Mouse (Mus musculus): ENCODE data around the gene Ankrd11. TPM values are rescaled to one million over a fixed set of nuclear protein-coding genes. Genes with fewer than 3 reads are reported as not detected.

Ankrd11 gene
- polyA plus RNA-seq, 1 experiment from 2014 or later: 59.6 TPM

DNA sequence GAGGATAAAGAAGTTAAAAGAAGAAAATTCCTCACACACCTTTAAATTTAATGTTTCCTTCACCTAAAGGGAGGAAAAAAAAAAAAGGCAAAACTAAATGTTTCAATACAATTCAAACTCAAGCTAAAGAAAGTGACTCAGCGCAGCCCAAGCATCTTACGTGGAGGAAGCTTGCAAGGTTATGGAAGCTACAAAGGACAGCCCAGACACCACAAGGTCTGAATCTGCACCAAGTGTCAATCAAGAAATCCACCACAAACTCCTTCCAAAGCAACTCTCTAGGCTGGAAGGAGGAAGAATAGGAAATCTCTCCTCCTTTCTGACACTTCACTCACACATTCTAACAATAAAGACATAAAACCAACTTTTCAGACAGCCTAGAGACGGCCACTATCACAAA lies 62.7 kb downstream of the Ankrd11 start:
- peaks cover 12% of the 10 kb centered on the region for H3K4me1 ChIP-seq
- no peak for ATAC-seq (ENCODE audit: borderline replicate concordance, extremely low read depth, low FRiP score, low TSS enrichment)
- no peak overlapping the region for H3K27ac ChIP-seq
- 89% methylated on average over 3 of the region's 3 CpGs for WGBS
- no peaks in the 10 kb centered on the region for H3K36me3 ChIP-seq
- no peak overlapping the region for H3K4me2 ChIP-seq
- H3K27me3 ChIP-seq: no peaks in the 10 kb centered on the region
- H3K4me3 ChIP-seq: no peak overlapping the region
- no peak overlapping the region for H3K9ac ChIP-seq
- H3K9me3 ChIP-seq: no peaks in the 10 kb centered on the region

DNA sequence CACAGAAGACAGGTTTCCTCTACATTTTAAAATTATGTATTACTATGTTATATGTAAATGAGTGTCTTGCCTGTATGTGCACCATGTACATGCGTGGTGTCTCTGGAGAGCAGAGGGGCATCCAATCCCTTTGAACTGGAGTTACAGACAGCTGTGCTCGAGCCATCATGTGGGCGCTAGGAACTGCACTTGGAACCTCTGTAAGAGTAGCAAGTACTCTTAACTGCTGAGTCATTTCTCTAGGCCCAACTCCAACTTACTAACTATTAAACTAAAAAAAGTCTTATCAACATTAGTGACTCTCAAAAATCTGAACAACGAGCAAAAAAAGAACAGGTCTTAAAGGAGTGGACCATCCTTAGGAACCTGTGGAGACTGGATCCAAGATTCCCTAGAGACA lies 66.0 kb downstream of the Ankrd11 start:
- WGBS: 85% methylated on average over 4 of the region's 4 CpGs
- Histone ChIP-seq H3K4me3 (no peak overlapping the region), H3K27me3 (no peaks in the 10 kb centered on the region), H3K9me3 (no peaks in the 10 kb centered on the region), H3K4me2 (no peak overlapping the region), H3K27ac (no peak overlapping the region), H3K36me3 (no peaks in the 10 kb centered on the region), H3K9ac (no peak overlapping the region), H3K4me1 (peaks cover 5% of the 10 kb centered on the region)
- no peak for ATAC-seq (ENCODE audit: borderline replicate concordance, extremely low read depth, low FRiP score, low TSS enrichment)

DNA sequence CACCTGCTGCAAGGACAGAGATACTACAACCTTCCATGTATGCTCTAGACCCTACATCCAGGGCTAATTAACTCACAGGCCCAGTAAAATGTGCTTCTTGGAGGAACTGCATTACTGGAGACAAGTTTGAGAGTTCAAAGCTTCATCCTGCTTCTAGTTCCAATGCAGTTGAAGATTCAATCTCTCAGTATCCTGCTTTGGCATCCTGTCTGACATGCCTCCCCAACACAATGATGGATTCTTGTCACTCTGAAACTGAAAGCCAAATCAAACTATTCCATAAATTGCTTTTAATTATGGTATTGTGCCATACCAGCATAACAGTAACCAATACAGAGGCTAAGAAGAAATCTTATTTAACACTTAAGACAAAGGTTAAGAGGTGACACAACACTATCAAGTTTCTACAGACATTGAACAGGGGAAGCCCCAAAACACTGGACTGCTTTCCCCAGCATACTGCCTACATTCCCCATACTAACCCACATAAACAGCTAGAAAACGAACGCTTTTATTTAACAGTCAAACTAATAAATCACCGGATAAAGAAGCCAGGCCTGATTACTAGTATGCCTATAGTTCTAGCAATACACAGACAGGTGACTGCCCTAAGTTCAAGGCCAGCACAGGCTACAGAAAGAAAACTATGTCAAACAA lies 72.0 kb downstream of the Ankrd11 start:
- Histone ChIP-seq H3K9me3 (no peaks in the 10 kb centered on the region), H3K9ac (no peak overlapping the region), H3K27me3 (no peaks in the 10 kb centered on the region), H3K4me3 (no peak overlapping the region), H3K36me3 (peaks cover 12% of the 10 kb centered on the region; the same call in 1 of the 2 replicates), H3K4me1 (no peaks in the 10 kb centered on the region), H3K4me2 (no peak overlapping the region), H3K27ac (no peak overlapping the region)
- no peak for ATAC-seq (ENCODE audit: borderline replicate concordance, extremely low read depth, low FRiP score, low TSS enrichment)
- WGBS: 83% methylated on average over 3 of the region's 3 CpGs

DNA sequence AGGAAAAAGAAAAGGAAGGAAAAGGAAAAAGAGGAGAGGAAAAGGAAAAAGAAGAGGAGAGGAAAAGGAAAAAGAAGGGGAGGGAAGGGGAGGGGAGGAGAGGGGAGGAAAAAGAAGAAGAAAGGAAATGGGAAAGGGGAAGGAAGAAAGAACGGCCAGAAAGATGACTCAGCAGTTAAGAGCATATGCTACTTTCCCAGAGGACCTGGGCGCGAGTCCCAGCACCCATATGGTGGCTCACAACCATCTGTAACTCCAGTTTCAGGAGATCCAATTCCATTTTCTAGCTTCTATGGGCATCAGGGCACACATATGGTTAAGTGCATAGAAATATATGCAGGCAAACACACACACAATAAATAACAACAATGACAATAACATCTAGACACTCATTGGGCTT lies 73.9 kb downstream of the Ankrd11 start:
- H3K4me2 ChIP-seq: no peak overlapping the region
- no peak overlapping the region for H3K27ac ChIP-seq
- H3K4me3 ChIP-seq: no peak overlapping the region
- 94% methylated on average over 3 of the region's 3 CpGs for WGBS
- H3K9ac ChIP-seq: no peak overlapping the region
- H3K27me3 ChIP-seq: no peaks in the 10 kb centered on the region
- no peak for ATAC-seq (ENCODE audit: borderline replicate concordance, extremely low read depth, low FRiP score, low TSS enrichment)
- peaks cover 5% of the 10 kb centered on the region; the same call in 1 of the 2 replicates for H3K4me1 ChIP-seq
- H3K36me3 ChIP-seq: peaks cover 12% of the 10 kb centered on the region; the same call in 1 of the 2 replicates
- H3K9me3 ChIP-seq: no peaks in the 10 kb centered on the region

DNA sequence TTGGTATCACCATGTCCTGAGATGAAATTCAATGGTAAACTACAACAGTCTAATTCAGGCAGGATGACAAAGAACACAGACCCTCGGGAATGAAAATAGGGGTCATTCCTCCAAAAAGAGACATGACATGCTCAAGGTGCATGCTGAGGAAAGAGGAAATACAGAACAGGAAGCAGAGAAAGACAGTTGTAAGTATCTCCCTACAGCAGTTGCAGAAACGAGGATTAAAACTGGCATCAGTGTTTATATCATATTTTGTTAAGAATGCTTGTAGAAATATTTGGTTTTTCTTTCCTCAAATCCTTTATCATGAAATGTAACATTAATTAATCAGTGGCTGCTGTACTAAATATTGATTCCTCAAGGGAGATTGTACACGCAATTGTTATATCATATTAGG lies 75.4 kb downstream of the Ankrd11 start:
- H3K27ac ChIP-seq: no peak overlapping the region
- no peak for ATAC-seq (ENCODE audit: borderline replicate concordance, extremely low read depth, low FRiP score, low TSS enrichment)
- H3K4me1 ChIP-seq: peaks cover 17% of the 10 kb centered on the region
- 66% methylated on average over 3 of the region's 3 CpGs for WGBS
- no peak overlapping the region for H3K4me3 ChIP-seq
- no peak overlapping the region for H3K4me2 ChIP-seq
- no peaks in the 10 kb centered on the region for H3K27me3 ChIP-seq
- peaks cover 12% of the 10 kb centered on the region; the same call in 1 of the 2 replicates for H3K36me3 ChIP-seq
- no peaks in the 10 kb centered on the region for H3K9me3 ChIP-seq
- H3K9ac ChIP-seq: no peak overlapping the region

DNA sequence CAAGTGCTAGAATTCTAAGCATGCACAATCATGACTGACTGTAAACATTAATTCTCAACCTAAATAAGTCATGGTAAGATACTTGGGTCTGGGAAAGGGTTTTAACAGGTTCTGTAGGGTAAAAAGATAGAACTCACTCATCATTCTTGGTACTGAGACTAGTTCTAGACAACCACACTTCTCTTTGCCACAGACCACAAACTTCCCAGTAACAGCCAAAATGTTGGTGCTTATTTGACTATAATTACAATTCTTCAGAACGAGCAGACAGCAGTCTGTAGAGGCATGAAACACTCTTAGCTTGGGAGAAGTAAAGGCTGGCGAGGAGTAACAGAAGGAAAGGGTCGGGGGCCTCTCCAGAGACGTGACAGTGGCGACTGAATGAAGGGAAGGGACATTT lies 80.0 kb downstream of the Ankrd11 start:
- Histone ChIP-seq H3K9me3 (no peaks in the 10 kb centered on the region), H3K36me3 (no peaks in the 10 kb centered on the region), H3K9ac (no peak overlapping the region), H3K4me2 (no peak overlapping the region), H3K4me1 (peaks cover 31% of the 10 kb centered on the region), H3K27me3 (no peaks in the 10 kb centered on the region), H3K27ac (no peak overlapping the region), H3K4me3 (no peak overlapping the region)
- 45% methylated on average over 5 of the region's 5 CpGs for WGBS
- ATAC-seq (ENCODE audit: borderline replicate concordance, extremely low read depth, low FRiP score, low TSS enrichment): no peak

DNA sequence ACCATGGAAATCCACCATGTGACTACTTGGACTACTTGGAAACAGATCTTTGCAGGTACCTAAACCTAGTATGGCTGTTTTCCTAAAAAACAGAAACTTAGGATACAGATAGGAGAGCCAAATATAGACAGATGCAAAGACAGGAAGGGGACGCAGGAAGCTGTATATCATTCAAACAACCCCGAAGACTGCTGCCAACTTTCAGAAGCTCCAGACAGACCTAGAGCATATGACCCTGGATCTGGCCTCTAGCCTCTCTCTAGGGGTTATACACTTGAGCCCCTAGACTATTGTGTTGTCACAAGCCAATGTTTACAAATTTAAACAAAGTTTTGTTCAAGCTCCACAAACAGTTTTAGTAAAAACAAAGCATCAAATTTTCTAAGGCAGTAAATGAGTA lies 80.6 kb downstream of the Ankrd11 start:
- 15% methylated on average over 2 of the region's 2 CpGs for WGBS
- Histone ChIP-seq H3K9me3 (no peaks in the 10 kb centered on the region), H3K4me2 (peak overlapping the region; percentile 18; the same call in 1 of the 2 replicates), H3K27ac (no peak overlapping the region), H3K4me1 (peaks cover 31% of the 10 kb centered on the region), H3K36me3 (no peaks in the 10 kb centered on the region), H3K9ac (no peak overlapping the region), H3K27me3 (no peaks in the 10 kb centered on the region), H3K4me3 (no peak overlapping the region)
- ATAC-seq (ENCODE audit: borderline replicate concordance, extremely low read depth, low FRiP score, low TSS enrichment): no peak

DNA sequence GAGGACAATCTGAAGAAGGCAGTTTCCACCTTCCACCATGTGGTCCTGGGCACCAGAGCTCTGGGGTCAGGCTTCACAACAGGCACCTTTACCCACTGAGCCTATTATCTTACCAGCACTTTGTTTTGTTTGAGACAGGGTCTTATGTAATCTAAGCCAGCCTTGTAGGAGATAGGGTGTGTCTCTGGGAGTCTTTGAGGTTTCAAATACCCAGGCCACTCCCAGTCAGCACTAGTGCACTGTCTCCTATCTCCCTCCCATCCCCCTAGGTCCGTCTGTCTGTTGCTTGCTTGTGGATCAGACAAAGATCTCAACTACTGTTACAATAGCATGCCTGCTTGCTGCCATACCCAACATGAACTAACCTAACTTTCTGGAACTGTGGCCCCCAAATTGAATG lies 81.1 kb downstream of the Ankrd11 start:
- Histone ChIP-seq H3K9ac (no peak overlapping the region), H3K4me3 (no peak overlapping the region), H3K27me3 (no peaks in the 10 kb centered on the region), H3K27ac (no peak overlapping the region), H3K9me3 (no peaks in the 10 kb centered on the region), H3K4me1 (peaks cover 32% of the 10 kb centered on the region), H3K36me3 (no peaks in the 10 kb centered on the region), H3K4me2 (no peak overlapping the region)
- WGBS: 4% methylated on average over 1 of the region's 1 CpGs
- ATAC-seq (ENCODE audit: borderline replicate concordance, extremely low read depth, low FRiP score, low TSS enrichment): no peak

DNA sequence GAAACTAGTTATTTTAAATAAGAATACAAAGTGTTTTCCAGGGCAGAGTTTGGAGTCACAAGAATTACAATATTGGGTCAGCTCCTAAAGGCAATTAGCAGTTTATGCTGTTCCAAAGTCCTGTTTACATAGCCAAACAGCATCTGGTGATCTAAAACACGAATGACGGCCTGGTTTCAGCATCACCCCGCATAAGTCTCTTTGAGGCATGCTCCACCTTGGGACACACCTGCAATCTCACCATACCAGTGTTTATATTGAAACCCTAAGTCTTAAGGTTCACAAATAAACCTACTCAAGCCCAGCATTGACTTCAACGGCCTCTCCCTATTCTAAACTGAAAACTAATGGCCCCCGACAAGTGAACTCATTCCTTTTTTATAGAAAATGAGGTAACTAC lies 81.8 kb downstream of the Ankrd11 start:
- ATAC-seq (ENCODE audit: borderline replicate concordance, extremely low read depth, low FRiP score, low TSS enrichment): no peak
- Histone ChIP-seq H3K36me3 (no peaks in the 10 kb centered on the region), H3K9me3 (no peaks in the 10 kb centered on the region), H3K4me2 (no peak overlapping the region), H3K27ac (no peak overlapping the region), H3K4me3 (no peak overlapping the region), H3K27me3 (no peaks in the 10 kb centered on the region), H3K9ac (no peak overlapping the region), H3K4me1 (peaks cover 36% of the 10 kb centered on the region)
- WGBS: 67% methylated on average over 5 of the region's 5 CpGs

DNA sequence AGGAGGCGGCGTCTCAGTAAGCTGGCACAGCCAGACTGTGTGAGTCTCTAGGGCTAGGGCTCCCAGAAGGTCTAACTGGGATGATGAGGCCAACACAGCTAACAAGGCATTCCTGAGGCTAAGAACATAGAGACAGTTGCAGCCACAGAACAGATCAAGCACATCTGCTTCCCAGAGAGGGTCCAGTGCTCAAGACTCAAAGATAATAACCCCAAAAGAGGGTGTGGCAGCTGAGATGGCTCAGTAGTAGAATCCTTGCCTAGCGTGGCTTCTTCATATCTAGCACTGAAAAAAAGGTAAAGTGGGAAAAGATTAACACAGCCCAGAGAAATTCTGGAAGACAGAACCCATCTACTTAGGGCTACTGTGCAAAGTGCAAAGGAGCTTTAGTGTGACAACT lies 86.1 kb downstream of the Ankrd11 start:
- Histone ChIP-seq H3K27me3 (no peaks in the 10 kb centered on the region), H3K27ac (no peak overlapping the region), H3K4me3 (no peak overlapping the region), H3K36me3 (no peaks in the 10 kb centered on the region), H3K9me3 (no peaks in the 10 kb centered on the region), H3K9ac (no peak overlapping the region), H3K4me2 (no peak overlapping the region), H3K4me1 (peaks cover 19% of the 10 kb centered on the region)
- WGBS: 90% methylated on average over 3 of the region's 3 CpGs
- ATAC-seq (ENCODE audit: borderline replicate concordance, extremely low read depth, low FRiP score, low TSS enrichment): no peak

DNA sequence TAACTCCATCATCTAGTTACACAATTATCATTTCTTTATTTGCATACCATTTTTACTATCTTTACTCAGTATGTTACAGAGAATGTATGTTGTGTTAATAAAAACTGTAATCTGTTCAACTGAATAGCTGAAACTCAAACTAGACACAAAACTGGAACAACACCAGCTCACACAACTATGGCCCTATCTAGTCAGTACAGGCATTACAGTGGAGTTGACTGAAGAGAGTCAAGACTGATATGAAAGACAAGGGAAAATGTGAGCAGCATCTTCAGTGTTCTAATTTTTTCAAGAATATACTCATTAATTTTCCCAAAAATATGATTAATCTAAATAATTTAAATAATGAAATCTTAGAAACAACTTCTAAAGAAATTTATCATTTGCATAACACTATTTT lies 86.9 kb downstream of the Ankrd11 start:
- H3K4me1 ChIP-seq: peaks cover 11% of the 10 kb centered on the region; the same call in 1 of the 2 replicates
- no peak overlapping the region for H3K9ac ChIP-seq
- H3K27me3 ChIP-seq: no peaks in the 10 kb centered on the region
- no peak for ATAC-seq (ENCODE audit: borderline replicate concordance, extremely low read depth, low FRiP score, low TSS enrichment)
- no peak overlapping the region for H3K4me2 ChIP-seq
- no peaks in the 10 kb centered on the region for H3K36me3 ChIP-seq
- H3K9me3 ChIP-seq: no peaks in the 10 kb centered on the region
- H3K4me3 ChIP-seq: no peak overlapping the region
- H3K27ac ChIP-seq: no peak overlapping the region

DNA sequence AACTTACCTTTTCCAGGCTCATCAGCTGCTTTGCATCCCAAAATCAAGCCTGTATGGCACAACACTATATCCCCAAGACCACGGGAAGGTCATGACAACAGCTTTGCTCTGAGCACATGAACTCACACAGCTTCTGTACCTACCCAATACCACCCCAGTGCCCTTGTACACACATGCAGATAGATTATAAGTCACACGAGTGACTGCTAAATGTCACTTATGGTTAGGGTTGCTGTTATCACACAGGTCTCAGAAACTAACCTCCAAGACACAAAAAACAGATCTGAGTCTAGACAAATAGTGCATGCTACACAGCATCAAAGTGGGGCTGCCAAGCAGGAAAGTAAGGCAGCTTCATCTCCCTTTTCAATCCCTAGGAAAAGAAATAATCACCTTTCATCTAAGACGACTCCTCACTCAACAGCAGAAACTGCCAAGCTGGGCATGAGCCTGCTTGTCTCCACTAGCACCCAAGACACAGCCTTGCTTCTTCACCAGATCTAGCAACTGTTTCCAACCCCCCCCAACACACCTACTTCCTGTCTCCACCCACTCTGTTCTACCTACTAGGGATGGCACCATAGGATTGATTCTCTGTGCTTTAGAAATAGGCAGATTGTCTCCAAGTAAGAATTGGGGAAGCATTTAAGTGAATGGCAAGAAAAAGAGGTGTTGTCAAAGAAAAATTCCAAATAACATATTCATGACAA lies 87.8 kb downstream of the Ankrd11 start:
- H3K36me3 ChIP-seq: no peaks in the 10 kb centered on the region
- H3K27me3 ChIP-seq: no peaks in the 10 kb centered on the region
- peaks cover 17% of the 10 kb centered on the region; the same call in 1 of the 2 replicates for H3K4me1 ChIP-seq
- H3K9me3 ChIP-seq: no peaks in the 10 kb centered on the region
- no peak overlapping the region for H3K9ac ChIP-seq
- no peak overlapping the region for H3K27ac ChIP-seq
- no peak for ATAC-seq (ENCODE audit: borderline replicate concordance, extremely low read depth, low FRiP score, low TSS enrichment)
- 77% methylated on average over 3 of the region's 3 CpGs for WGBS
- no peak overlapping the region for H3K4me2 ChIP-seq
- H3K4me3 ChIP-seq: no peak overlapping the region

Data from lung, embryonic 15.5 days (tissue).